Mouse (Mus musculus): Measurements from ENCODE around the gene Copa. TPM values are rescaled to one million over a fixed set of nuclear protein-coding genes. Genes with fewer than 3 reads are reported as not detected.

The Copa gene
- polyA plus RNA-seq, 1 experiment = 167 TPM

- TF ChIP-seq POLR2A (IDR thresholded peaks at IDR 0.05; ENCODE audit: borderline replicate concordance, low read depth, low read length) (no peak), CTCF (IDR thresholded peaks at IDR 0.05; ENCODE audit: low read depth, low read length) (no peak)
- Histone ChIP-seq H3K4me1 (ENCODE audit: control insufficient read depth, insufficient read depth, low read length) (no peaks in the 10 kb centered on the region), H3K4me3 (ENCODE audit: insufficient read depth, low read length) (no peak overlapping the region), H3K27ac (ENCODE audit: insufficient read depth, low read depth, low read length) (no peak overlapping the region)
Observed at GRCm38 (mm10) chr1:172133535-172133934, 51.2 kb downstream of the Copa start.

GRCm38 (mm10) chr1:172134072-172134471 is 51.7 kb downstream of the Copa start:
- TF ChIP-seq CTCF (IDR thresholded peaks at IDR 0.05; ENCODE audit: low read depth, low read length) (no peak), POLR2A (IDR thresholded peaks at IDR 0.05; ENCODE audit: borderline replicate concordance, low read depth, low read length) (no peak)
- Histone ChIP-seq H3K27ac (ENCODE audit: insufficient read depth, low read depth, low read length) (no peak overlapping the region), H3K4me1 (ENCODE audit: control insufficient read depth, insufficient read depth, low read length) (no peaks in the 10 kb centered on the region), H3K4me3 (ENCODE audit: insufficient read depth, low read length) (no peak overlapping the region)

DNA sequence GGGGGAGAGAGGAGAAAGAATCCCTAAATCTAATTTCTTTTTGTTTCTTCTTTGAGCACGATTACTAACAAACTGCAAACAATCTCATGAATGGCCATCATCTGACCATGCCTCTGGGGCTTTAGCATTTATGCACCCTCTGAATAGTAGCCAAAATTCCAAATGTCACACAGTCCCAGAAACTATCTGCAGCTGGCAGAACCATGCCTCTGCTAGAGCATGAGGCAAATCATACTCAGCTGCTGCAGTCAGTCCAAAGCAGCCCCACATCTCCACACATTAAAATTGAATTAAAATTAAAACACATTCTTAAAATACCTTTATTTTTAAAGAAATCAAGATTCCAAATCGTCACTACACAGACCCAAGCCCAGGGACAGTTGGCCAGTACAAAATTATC is 57.8 kb downstream of the Copa start:
- TF ChIP-seq POLR2A (IDR thresholded peaks at IDR 0.05; ENCODE audit: borderline replicate concordance, low read depth, low read length) (no peak), CTCF (IDR thresholded peaks at IDR 0.05; ENCODE audit: low read depth, low read length) (no peak)
- Histone ChIP-seq H3K27ac (ENCODE audit: insufficient read depth, low read depth, low read length) (no peak overlapping the region), H3K4me1 (ENCODE audit: control insufficient read depth, insufficient read depth, low read length) (no peaks in the 10 kb centered on the region), H3K4me3 (ENCODE audit: insufficient read depth, low read length) (no peak overlapping the region)

DNA sequence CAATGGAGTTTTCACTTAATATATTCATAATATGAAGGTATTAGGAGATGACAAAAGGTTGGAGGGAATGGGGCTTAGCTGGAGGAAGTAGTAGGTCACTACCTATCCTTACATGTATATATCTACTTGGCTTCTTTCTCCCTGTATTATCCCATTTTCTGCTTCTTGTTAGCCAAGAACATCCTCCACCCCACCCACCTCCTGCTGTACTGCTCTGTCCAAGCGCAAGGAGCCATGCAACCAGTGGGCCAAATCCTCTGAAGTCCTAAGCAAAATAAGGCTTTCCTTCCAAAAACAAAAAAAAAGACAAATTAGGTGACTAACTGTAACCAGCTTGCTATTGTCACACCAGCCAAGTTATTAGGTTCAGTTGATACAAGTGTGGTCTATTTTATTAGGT is 58.5 kb downstream of the Copa start:
- H3K27ac ChIP-seq (ENCODE audit: insufficient read depth, low read depth, low read length) = no peak overlapping the region
- no peak overlapping the region for H3K4me3 ChIP-seq (ENCODE audit: insufficient read depth, low read length)
- no peaks in the 10 kb centered on the region for H3K4me1 ChIP-seq (ENCODE audit: control insufficient read depth, insufficient read depth, low read length)
- TF ChIP-seq POLR2A (IDR thresholded peaks at IDR 0.05; ENCODE audit: borderline replicate concordance, low read depth, low read length) (no peak), CTCF (IDR thresholded peaks at IDR 0.05; ENCODE audit: low read depth, low read length) (no peak)

DNA sequence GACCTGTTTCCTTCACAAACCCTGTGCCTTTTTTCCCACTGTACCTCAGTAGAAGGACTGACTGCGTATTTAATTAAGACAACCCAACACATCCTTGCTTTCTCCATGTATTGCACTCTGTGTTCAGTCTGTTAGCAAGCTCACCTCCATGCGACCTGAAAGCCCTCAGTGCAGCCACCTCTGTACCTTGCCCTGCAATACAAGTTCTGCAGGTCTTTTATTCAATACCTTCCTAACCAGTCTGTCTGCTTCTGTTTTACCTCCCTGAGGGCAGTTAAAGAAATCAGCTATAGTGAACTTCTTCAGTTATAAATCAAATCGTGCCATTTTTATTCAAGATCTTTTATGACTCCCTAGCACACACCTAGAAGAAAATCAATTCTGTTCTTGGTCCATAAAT is 59.2 kb downstream of the Copa start:
- TF ChIP-seq POLR2A (IDR thresholded peaks at IDR 0.05; ENCODE audit: borderline replicate concordance, low read depth, low read length) = no peak
- H3K27ac ChIP-seq (ENCODE audit: insufficient read depth, low read depth, low read length) = no peak overlapping the region
- H3K4me1 ChIP-seq (ENCODE audit: control insufficient read depth, insufficient read depth, low read length) = no peaks in the 10 kb centered on the region
- no peak overlapping the region for H3K4me3 ChIP-seq (ENCODE audit: insufficient read depth, low read length)

DNA sequence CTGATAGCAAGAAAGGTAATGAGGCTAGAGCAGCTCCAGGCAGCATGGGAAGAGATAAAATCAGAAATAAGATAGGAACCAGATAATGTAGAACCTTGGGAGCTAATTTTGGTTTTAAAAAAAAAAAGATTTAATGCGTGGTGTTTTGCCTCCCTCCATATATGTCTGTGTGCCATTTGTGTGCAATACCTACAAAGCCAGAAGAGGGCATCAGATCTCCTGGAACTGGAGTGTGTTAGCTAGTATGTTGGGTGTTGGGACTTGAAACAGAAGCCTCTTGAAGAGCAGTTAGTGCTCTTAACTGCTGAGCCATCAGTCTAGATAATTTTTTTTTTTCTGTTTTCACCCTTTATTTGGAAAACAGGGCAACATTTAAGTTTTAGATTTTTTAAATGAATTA is 61.2 kb downstream of the Copa start:
- Histone ChIP-seq H3K4me3 (ENCODE audit: insufficient read depth, low read length) (no peak overlapping the region), H3K27ac (ENCODE audit: insufficient read depth, low read depth, low read length) (no peak overlapping the region), H3K4me1 (ENCODE audit: control insufficient read depth, insufficient read depth, low read length) (peaks cover 5% of the 10 kb centered on the region)
- TF ChIP-seq POLR2A (IDR thresholded peaks at IDR 0.05; ENCODE audit: borderline replicate concordance, low read depth, low read length) (no peak), CTCF (IDR thresholded peaks at IDR 0.05; ENCODE audit: low read depth, low read length) (no peak)

- Histone ChIP-seq H3K4me1 (ENCODE audit: control insufficient read depth, insufficient read depth, low read length) (peaks cover 10% of the 10 kb centered on the region), H3K27ac (ENCODE audit: insufficient read depth, low read depth, low read length) (peak within 1 kb of the TSS; percentile 84), H3K4me3 (ENCODE audit: insufficient read depth, low read length) (peak within 1 kb of the TSS; percentile 71)
- no peak for TF ChIP-seq CTCF (IDR thresholded peaks at IDR 0.05; ENCODE audit: low read depth, low read length)
- no peak for TF ChIP-seq POLR2A (IDR thresholded peaks at IDR 0.05; ENCODE audit: borderline replicate concordance, low read depth, low read length)
Observed at GRCm38 (mm10) chr1:172147835-172148278, 65.5 kb downstream of the Copa start, which contains the start of gene Dcaf8. Gene Dcaf8, plus strand, starts transcription at chr1:172148084.

DNA sequence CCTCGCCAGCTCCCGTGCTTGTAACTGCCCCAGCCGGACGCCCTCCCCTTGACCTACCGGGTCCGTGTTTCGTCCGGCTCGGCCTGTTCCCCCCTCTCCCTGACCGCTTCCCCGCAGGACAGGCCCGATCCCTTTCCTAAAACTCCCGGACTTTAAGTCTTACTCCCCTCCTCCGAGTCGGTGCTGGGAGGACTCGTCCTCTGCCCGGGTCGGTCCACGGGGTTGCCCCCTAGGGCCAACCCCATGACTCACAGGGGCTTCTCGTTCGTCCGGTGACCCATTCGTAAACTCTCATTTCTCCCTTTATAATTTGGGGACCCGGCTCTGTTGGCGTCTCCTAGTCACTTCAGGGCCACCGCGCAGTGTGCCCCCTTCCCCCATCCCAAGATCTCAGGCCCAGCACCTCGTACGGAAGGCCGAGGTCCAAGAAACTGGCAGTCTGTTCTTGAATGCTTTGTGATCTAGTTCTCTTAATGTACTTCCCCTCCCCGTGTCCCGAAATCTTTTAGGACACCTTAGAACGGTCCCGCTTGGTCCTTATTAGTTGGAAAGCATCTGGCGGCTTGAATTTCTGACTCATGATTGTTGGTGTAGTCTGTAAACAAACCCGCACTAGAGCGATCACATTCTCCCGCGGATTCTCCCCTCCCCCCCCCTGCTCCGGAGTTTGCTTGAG is 66.1 kb downstream of the Copa start:
- peak overlapping the region; percentile 84 for H3K27ac ChIP-seq (ENCODE audit: insufficient read depth, low read depth, low read length)
- peaks cover 10% of the 10 kb centered on the region for H3K4me1 ChIP-seq (ENCODE audit: control insufficient read depth, insufficient read depth, low read length)
- TF ChIP-seq CTCF (IDR thresholded peaks at IDR 0.05; ENCODE audit: low read depth, low read length) (no peak), POLR2A (IDR thresholded peaks at IDR 0.05; ENCODE audit: borderline replicate concordance, low read depth, low read length) (no peak)
- peak overlapping the region; percentile 71 for H3K4me3 ChIP-seq (ENCODE audit: insufficient read depth, low read length)

DNA sequence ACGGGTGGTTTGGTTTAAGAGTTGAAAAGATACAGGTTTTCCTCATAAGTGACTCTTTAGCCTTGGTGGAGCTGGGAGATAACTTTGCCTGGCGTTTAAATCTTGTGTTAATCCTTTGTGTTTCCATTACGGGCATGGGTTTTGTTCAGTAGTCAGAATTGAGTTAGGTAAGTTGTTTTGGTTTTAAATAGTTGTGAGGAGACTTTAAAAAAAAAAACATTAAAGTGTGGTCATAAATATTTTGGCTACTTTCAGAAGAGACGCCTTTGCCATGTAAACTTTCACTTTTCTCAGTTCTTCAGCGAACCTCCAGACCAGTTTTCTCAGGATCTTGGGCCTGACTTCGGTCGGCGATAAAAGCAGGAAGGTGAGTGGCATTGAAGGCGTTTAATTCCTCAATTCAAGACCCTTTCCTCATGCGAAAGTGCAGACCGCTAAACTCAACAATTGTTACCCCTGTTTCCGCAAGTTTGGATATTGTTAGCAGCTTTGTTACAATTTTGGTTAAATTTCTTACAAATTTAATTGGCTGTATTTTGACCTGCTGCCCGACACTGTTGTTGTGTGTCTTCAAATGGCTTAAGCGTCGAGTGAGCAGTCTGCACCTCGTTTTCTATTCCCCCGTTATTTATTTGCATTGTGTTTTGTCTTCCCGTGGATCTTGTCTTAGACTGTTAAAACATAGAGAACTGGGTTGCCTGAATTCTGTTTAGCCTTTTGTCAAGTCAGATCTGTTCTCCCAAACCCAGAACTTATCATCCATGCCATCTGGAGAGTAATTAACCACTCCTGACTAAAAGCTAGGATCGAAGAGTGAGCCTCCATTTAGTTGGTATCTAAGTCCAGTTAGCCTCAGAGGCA is 66.9 kb downstream of the Copa start:
- peak overlapping the region; percentile 71 for H3K4me3 ChIP-seq (ENCODE audit: insufficient read depth, low read length)
- H3K4me1 ChIP-seq (ENCODE audit: control insufficient read depth, insufficient read depth, low read length) = peaks cover 11% of the 10 kb centered on the region
- peak overlapping the region; percentile 84 for H3K27ac ChIP-seq (ENCODE audit: insufficient read depth, low read depth, low read length)
- TF ChIP-seq POLR2A (IDR thresholded peaks at IDR 0.05; ENCODE audit: borderline replicate concordance, low read depth, low read length) (no peak), CTCF (IDR thresholded peaks at IDR 0.05; ENCODE audit: low read depth, low read length) (no peak)

DNA sequence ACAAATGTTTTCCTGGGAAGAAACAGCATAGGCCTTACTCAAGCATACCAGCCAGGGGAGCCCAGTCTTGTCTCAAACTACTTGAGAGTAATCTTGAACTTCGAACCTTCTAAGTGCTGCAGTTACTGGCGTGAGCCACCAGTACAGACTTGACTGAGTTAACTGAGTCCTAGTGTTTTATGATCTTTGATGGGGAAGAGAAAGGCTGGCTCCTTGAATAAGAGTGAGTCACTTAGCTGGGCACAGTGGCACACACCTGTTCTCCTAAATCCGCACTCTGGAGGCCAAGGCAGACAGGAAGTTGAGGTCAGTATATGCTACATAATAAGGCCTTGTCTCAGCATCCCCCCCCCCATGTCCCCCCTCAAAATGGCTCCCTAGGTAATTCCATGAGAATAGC is 72.2 kb downstream of the Copa start:
- Histone ChIP-seq H3K27ac (ENCODE audit: insufficient read depth, low read depth, low read length) (no peak overlapping the region), H3K4me3 (ENCODE audit: insufficient read depth, low read length) (no peak overlapping the region), H3K4me1 (ENCODE audit: control insufficient read depth, insufficient read depth, low read length) (peaks cover 7% of the 10 kb centered on the region; the same call in 1 of the 2 replicates)
- TF ChIP-seq POLR2A (IDR thresholded peaks at IDR 0.05; ENCODE audit: borderline replicate concordance, low read depth, low read length) (no peak), CTCF (IDR thresholded peaks at IDR 0.05; ENCODE audit: low read depth, low read length) (no peak)
